Mouse (Mus musculus) fat pad, adult 2 months (tissue): ENCODE measurements around the gene Ccdc17.

Experiments
- DNase-seq: peaks from one replicate; pipeline ENCODE4 v3.0.0-alpha.2; 2011; ENCODE audit warnings: low read depth, low spot score; ENCODE audit errors: extremely low read depth

The Ccdc17 gene

GRCm38 (mm10) chr4:116644326-116644725, 47.9 kb downstream of the Ccdc17 start:
- DNase-seq: no peak

GRCm38 (mm10) chr4:116645624-116646023, 49.2 kb downstream of the Ccdc17 start:
- no peak for DNase-seq

- DNase-seq: no peak
These were observed 53.0 kb downstream of the Ccdc17 start for GRCm38 (mm10) chr4:116649411-116649810.
